Mouse (Mus musculus) myocyte (in vitro differentiated cells): ENCODE measurements at regions not wholly inside any gene's neighbourhood (a gene's known extent, or its start where the extent isn't known, plus 50 kb on each side); places are given as distances from the start of the nearest gene placed in this dataset.

ENCODE experiments used
- H3K27me3 ChIP-seq: one replicate; pipeline ENCODE4 v1.6.1; 2011; ENCODE audit not compliant: control insufficient read depth, insufficient read depth, insufficient read length
- H3K36me3 ChIP-seq: one replicate; pipeline ENCODE4 v1.6.1; 2011; ENCODE audit not compliant: control insufficient read depth, insufficient read depth
- H3K4me2 ChIP-seq: one replicate; pipeline ENCODE4 v1.6.1; 2011; ENCODE audit warnings: low read depth, control low read depth
- H3K4me3 ChIP-seq: one replicate; pipeline ENCODE4 v1.5.1; 2011; ENCODE audit warnings: mild to moderate bottlenecking, control low read depth, moderate library complexity
- H3K79me2 ChIP-seq: one replicate; pipeline ENCODE4 v1.6.1; 2011; ENCODE audit not compliant: control insufficient read depth, insufficient read depth
- H3ac ChIP-seq: one replicate; pipeline ENCODE4 v1.6.1; 2011; ENCODE audit not compliant: control insufficient read depth, insufficient read length
- CEBPB ChIP-seq: IDR thresholded peaks from 2 replicates; pipeline ENCODE4 v1.6.1; 2011; ENCODE audit warnings: mild to moderate bottlenecking, moderate library complexity; ENCODE audit not compliant: poor library complexity, insufficient read depth, severe bottlenecking
- E2F4 ChIP-seq: IDR thresholded peaks from one replicate; pipeline ENCODE4 v1.6.1; 2011; ENCODE audit warnings: mild to moderate bottlenecking, control low read depth, moderate library complexity; ENCODE audit not compliant: insufficient read depth
- MAX ChIP-seq: IDR thresholded peaks from one replicate; pipeline ENCODE4 v1.6.1; 2011; ENCODE audit warnings: low read depth, mild to moderate bottlenecking, control low read depth
- MYOD1 ChIP-seq, 3 experiments: IDR thresholded peaks; one replicate each; pipeline ENCODE4 v1.6.1; 2011; ENCODE audit warnings: control low read depth in 2 of 3, low read depth in 2 of 3, mild to moderate bottlenecking in 2 of 3, moderate library complexity in 1 of 3; ENCODE audit not compliant: insufficient read length in 2 of 3, control insufficient read depth in 1 of 3
- MYOG ChIP-seq, 3 experiments: IDR thresholded peaks; one replicate each; pipeline ENCODE4 v1.6.1; 2011; ENCODE audit warnings: control low read depth in 2 of 3, low read depth in 2 of 3, mild to moderate bottlenecking in 2 of 3; ENCODE audit not compliant: insufficient read length in 2 of 3, control insufficient read depth in 1 of 3, insufficient read depth in 1 of 3
- POLR2A ChIP-seq: IDR thresholded peaks from one replicate; pipeline ENCODE4 v1.6.1; 2011; ENCODE audit warnings: low read depth, mild to moderate bottlenecking, control low read depth, moderate library complexity; ENCODE audit not compliant: insufficient read length
- POLR2AphosphoS2 ChIP-seq: IDR thresholded peaks from one replicate; pipeline ENCODE4 v1.6.1; 2011; ENCODE audit warnings: low read depth, control low read depth; ENCODE audit not compliant: insufficient read length
- REST ChIP-seq: IDR thresholded peaks from one replicate; pipeline ENCODE4 v1.6.1; 2011; ENCODE audit warnings: mild to moderate bottlenecking, control low read depth, moderate library complexity; ENCODE audit not compliant: insufficient read depth, insufficient read length
- SRF ChIP-seq: IDR thresholded peaks from one replicate; pipeline ENCODE4 v1.6.1; 2011; ENCODE audit warnings: low read depth; ENCODE audit not compliant: control insufficient read depth, insufficient read length
- TCF12 ChIP-seq: IDR thresholded peaks from one replicate; pipeline ENCODE4 v1.6.1; 2011; ENCODE audit warnings: mild to moderate bottlenecking, control low read depth; ENCODE audit not compliant: poor library complexity, insufficient read depth, severe bottlenecking
- TCF3 ChIP-seq: IDR thresholded peaks from one replicate; pipeline ENCODE4 v1.6.1; 2011; ENCODE audit warnings: low read depth, control low read depth; ENCODE audit not compliant: insufficient read length
- USF1 ChIP-seq: IDR thresholded peaks from one replicate; pipeline ENCODE4 v1.6.1; 2011; ENCODE audit warnings: low read depth, mild to moderate bottlenecking, control low read depth, moderate library complexity

GRCm38 (mm10) chr15:37062585-37062984 is 55.0 kb upstream of the Zfp706 start:
- H3K79me2 ChIP-seq = no peaks in the 10 kb centered on the region

GRCm38 (mm10) chr15:37061501-37061900 is 53.9 kb upstream of the Zfp706 start:
- H3K79me2 ChIP-seq = no peaks in the 10 kb centered on the region
- H3K27me3 ChIP-seq = no peaks in the 10 kb centered on the region
- H3ac ChIP-seq = no peak overlapping the region
- H3K4me3 ChIP-seq = no peak overlapping the region
- no peaks in the 10 kb centered on the region for H3K36me3 ChIP-seq
- TF ChIP-seq USF1 (no peak), CEBPB (no peak), MYOG (IDR thresholded peaks at IDR 0.05; ENCODE audit: control insufficient read depth in 1 of 3, insufficient read depth in 1 of 3, insufficient read length in 2 of 3, low read depth in 2 of 3) (no peak), POLR2A (no peak), E2F4 (no peak), REST (no peak), MAX (no peak), TCF3 (no peak), SRF (no peak), POLR2AphosphoS2 (no peak), MYOD1 (IDR thresholded peaks at IDR 0.05; ENCODE audit: control insufficient read depth in 1 of 3, insufficient read length in 2 of 3, low read depth in 2 of 3) (no peak), TCF12 (no peak)
- no peak overlapping the region for H3K4me2 ChIP-seq

More at GRCm38 (mm10) chr15:37062585-37062984, 55.0 kb upstream of the Zfp706 start:
- TF ChIP-seq E2F4 (no peak), REST (no peak), TCF3 (no peak), TCF12 (no peak), SRF (no peak), MYOD1 (IDR thresholded peaks at IDR 0.05; ENCODE audit: control insufficient read depth in 1 of 3, insufficient read length in 2 of 3, low read depth in 2 of 3) (no peak), CEBPB (no peak), POLR2A (no peak), USF1 (no peak), POLR2AphosphoS2 (no peak), MAX (no peak), MYOG (IDR thresholded peaks at IDR 0.05; ENCODE audit: control insufficient read depth in 1 of 3, insufficient read depth in 1 of 3, insufficient read length in 2 of 3, low read depth in 2 of 3) (no peak)
- Histone ChIP-seq H3K27me3 (no peaks in the 10 kb centered on the region), H3K36me3 (no peaks in the 10 kb centered on the region), H3ac (no peak overlapping the region), H3K4me3 (no peak overlapping the region), H3K4me2 (no peak overlapping the region)

GRCm38 (mm10) chr15:37060831-37061230 is 53.3 kb upstream of the Zfp706 start:
- H3K4me2 ChIP-seq = no peak overlapping the region
- TF ChIP-seq CEBPB = no peak
- TF ChIP-seq REST = no peak
- TF ChIP-seq TCF12 = no peak
- TF ChIP-seq MYOG (IDR thresholded peaks at IDR 0.05; ENCODE audit: control insufficient read depth in 1 of 3, insufficient read depth in 1 of 3, insufficient read length in 2 of 3, low read depth in 2 of 3) = no peak
- no peak for TF ChIP-seq E2F4
- no peak for TF ChIP-seq TCF3
- no peak for TF ChIP-seq POLR2AphosphoS2
- no peak for TF ChIP-seq MAX
- TF ChIP-seq POLR2A = no peak
- no peak for TF ChIP-seq SRF

More at GRCm38 (mm10) chr15:37060831-37061230, 53.3 kb upstream of the Zfp706 start:
- H3ac ChIP-seq = no peak overlapping the region
- H3K4me3 ChIP-seq = no peak overlapping the region
- H3K79me2 ChIP-seq = no peaks in the 10 kb centered on the region
- H3K36me3 ChIP-seq = no peaks in the 10 kb centered on the region
- H3K27me3 ChIP-seq = no peaks in the 10 kb centered on the region
